Mouse (Mus musculus): ENCODE measurements around the gene Rbm19. TPM values are rescaled to one million over a fixed set of nuclear protein-coding genes. Genes with fewer than 3 reads are reported as not detected.

The Rbm19 gene
- total and polyA plus RNA-seq, 3 experiments, result 66.3 to 74.3 TPM; not detected in 1

DNA sequence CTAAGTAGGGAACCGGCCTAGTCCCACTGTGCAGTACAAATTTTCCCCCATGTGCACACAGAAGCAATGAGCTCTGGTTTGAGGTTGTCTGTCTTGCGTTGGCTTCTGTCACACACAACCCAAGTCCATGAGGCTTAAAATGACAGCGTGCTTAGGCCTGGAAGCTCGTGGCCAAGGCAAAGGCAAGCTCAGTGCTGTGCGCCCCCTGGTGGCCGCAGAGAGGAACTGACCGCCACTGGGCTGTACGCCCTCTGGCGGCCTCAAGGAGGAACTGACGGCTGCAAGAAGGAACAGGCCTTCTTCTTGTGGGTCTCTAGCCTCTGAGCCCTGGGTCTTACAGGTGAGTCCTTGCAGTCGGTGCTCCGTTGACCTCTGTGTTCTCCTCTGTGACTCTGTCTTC is 13.5 kb upstream of the Rbm19 start (continued):
- TF ChIP-seq MXI1 (IDR thresholded peaks at IDR 0.05; ENCODE audit: low read depth, low read length) (no peak; the same call in 1 of the 2 replicates), MAFK (IDR thresholded peaks at IDR 0.05; ENCODE audit: borderline replicate concordance, low read depth, low read length) (no peak), POLR2AphosphoS5 (IDR thresholded peaks at IDR 0.05; ENCODE audit: borderline replicate concordance, low read depth, low read length) (no peak), GATA1 (IDR thresholded peaks at IDR 0.05; ENCODE audit: low read depth, low read length) (no peak), USF1 (IDR thresholded peaks at IDR 0.05; ENCODE audit: low read depth, low read length) (no peak), POLR2A (IDR thresholded peaks at IDR 0.05; ENCODE audit: control insufficient read depth in 1 of 2, insufficient read depth in 1 of 2, low read depth in 1 of 2, low read length in 2 of 2, poor library complexity in 1 of 2) (no peak), MAX (IDR thresholded peaks at IDR 0.05; ENCODE audit: low read length) (peak; percentile 53; the same call in 1 of the 2 replicates), RCOR1 (IDR thresholded peaks at IDR 0.05; ENCODE audit: low read depth, low read length) (no peak), GABPA (IDR thresholded peaks at IDR 0.05; ENCODE audit: low read depth, low read length) (no peak), NRF1 (IDR thresholded peaks at IDR 0.05; ENCODE audit: insufficient read depth, low read depth, low read length, poor library complexity, severe bottlenecking) (no peak), BHLHE40 (IDR thresholded peaks at IDR 0.05; ENCODE audit: borderline replicate concordance, low read depth, low read length) (0 out of 2 replicates have a peak, but pooled peaks have one; percentile 25), KAT2A (conservative IDR thresholded peaks at IDR 0.05; ENCODE audit: low read depth, low read length) (no peak), MYC (IDR thresholded peaks at IDR 0.05; ENCODE audit: low read depth, low read length) (no peak), RAD21 (IDR thresholded peaks at IDR 0.05; ENCODE audit: low read depth, low read length) (peak; percentile 56), ZC3H11A (IDR thresholded peaks at IDR 0.05; ENCODE audit: low read depth, low read length) (peak; percentile 58)

- Histone ChIP-seq H3K9me3 (replicated peaks; ENCODE audit: insufficient read depth, low read length) (no peaks in the 10 kb centered on the region), H3K79me2 (ENCODE audit: control insufficient read depth, insufficient read depth, low read length, poor library complexity) (no peaks in the 10 kb centered on the region), H3K36me3 (ENCODE audit: control insufficient read depth in 1 of 2, insufficient read depth in 2 of 2, low read length in 2 of 2) (no peaks in the 10 kb centered on the region), H3K4me3 (ENCODE audit: control insufficient read depth in 1 of 2, insufficient read depth in 1 of 2, low read depth in 2 of 2, low read length in 2 of 2) (peak overlapping the region; percentile 25 to 33), H3K9ac (ENCODE audit: control insufficient read depth, low read depth, low read length, poor library complexity, severe bottlenecking) (peak overlapping the region; percentile 23), H3K27me3 (ENCODE audit: control insufficient read depth in 1 of 2, insufficient read depth in 2 of 2, low read length in 2 of 2) (no peaks in the 10 kb centered on the region), H3K4me1 (ENCODE audit: control insufficient read depth in 1 of 2, insufficient read depth in 2 of 2, low read length in 2 of 2) (peaks cover 0 to 4% of the 10 kb centered on the region in 2 experiments; a peak in 2 of 4 replicates), H3K27ac (ENCODE audit: control insufficient read depth, low read depth, low read length) (no peak overlapping the region)
- TF ChIP-seq HCFC1 (IDR thresholded peaks at IDR 0.05; ENCODE audit: low read depth, low read length), result no peak
- TF ChIP-seq TAL1 (IDR thresholded peaks at IDR 0.05; ENCODE audit: low read length), result 0 out of 2 replicates have a peak, but pooled peaks have one; percentile 10
- DNase-seq (ENCODE audit: low read depth, low spot score), result peak; percentile 24
Observed at GRCm38 (mm10) chr5:120103458-120103857, 12.8 kb upstream of the Rbm19 start.

GRCm38 (mm10) chr5:120106424-120107073 is 9.7 kb upstream of the Rbm19 start:
- Histone ChIP-seq H3K27ac (ENCODE audit: control insufficient read depth, low read depth, low read length) (no peak overlapping the region), H3K36me3 (ENCODE audit: control insufficient read depth in 1 of 2, insufficient read depth in 2 of 2, low read length in 2 of 2) (no peaks in the 10 kb centered on the region), H3K4me3 (ENCODE audit: control insufficient read depth in 1 of 2, insufficient read depth in 1 of 2, low read depth in 2 of 2, low read length in 2 of 2) (no peak overlapping the region), H3K79me2 (ENCODE audit: control insufficient read depth, insufficient read depth, low read length, poor library complexity) (no peaks in the 10 kb centered on the region), H3K27me3 (ENCODE audit: control insufficient read depth in 1 of 2, insufficient read depth in 2 of 2, low read length in 2 of 2) (peaks cover 0 to 2% of the 10 kb centered on the region in 2 experiments; a peak in 1 of 4 replicates), H3K9me3 (replicated peaks; ENCODE audit: insufficient read depth, low read length) (no peaks in the 10 kb centered on the region), H3K9ac (ENCODE audit: control insufficient read depth, low read depth, low read length, poor library complexity, severe bottlenecking) (no peak overlapping the region), H3K4me1 (ENCODE audit: control insufficient read depth in 1 of 2, insufficient read depth in 2 of 2, low read length in 2 of 2) (peaks cover 0 to 4% of the 10 kb centered on the region in 2 experiments; a peak in 2 of 4 replicates)
- peak; percentile 67 for DNase-seq (ENCODE audit: low read depth, low spot score)
- TF ChIP-seq JUND (IDR thresholded peaks at IDR 0.05; ENCODE audit: low read depth, low read length) (no peak), USF1 (IDR thresholded peaks at IDR 0.05; ENCODE audit: low read depth, low read length) (0 out of 2 replicates have a peak, but pooled peaks have one; percentile 30), MYB (IDR thresholded peaks at IDR 0.05; ENCODE audit: low read depth, low read length) (no peak), MAFK (IDR thresholded peaks at IDR 0.05; ENCODE audit: borderline replicate concordance, low read depth, low read length) (no peak), CTCF (IDR thresholded peaks at IDR 0.05 in 2 of 3, conservative IDR thresholded peaks at IDR 0.05 in 1 of 3; ENCODE audit: control insufficient read depth in 1 of 3, insufficient read depth in 1 of 3, low read depth in 2 of 3, low read length in 3 of 3, poor library complexity in 1 of 3, severe bottlenecking in 1 of 3) (peak; percentile 74 to 89 (median 87)), EP300 (IDR thresholded peaks at IDR 0.05; ENCODE audit: low read depth in 1 of 2, low read length in 2 of 2) (peak in 1 of 2 experiments; percentile 21; a peak in 1 of 4 replicates), ZMIZ1 (IDR thresholded peaks at IDR 0.05; ENCODE audit: low read depth, low read length) (no peak), TCF12 (IDR thresholded peaks at IDR 0.05; ENCODE audit: low read depth, low read length) (peak; percentile 31; the same call in 1 of the 2 replicates), CHD1 (IDR thresholded peaks at IDR 0.05; ENCODE audit: low read depth, low read length) (no peak), SIN3A (IDR thresholded peaks at IDR 0.05; ENCODE audit: low read length) (0 out of 2 replicates have a peak, but pooled peaks have one; percentile 38), MAZ (IDR thresholded peaks at IDR 0.05; ENCODE audit: low read depth, low read length) (no peak), ELF1 (IDR thresholded peaks at IDR 0.05; ENCODE audit: low read depth, low read length) (no peak), POLR2AphosphoS2 (IDR thresholded peaks at IDR 0.05; ENCODE audit: low read length) (no peak), RAD21 (IDR thresholded peaks at IDR 0.05; ENCODE audit: low read depth, low read length) (peak; percentile 84), ZC3H11A (IDR thresholded peaks at IDR 0.05; ENCODE audit: low read depth, low read length) (peak; percentile 65), GATA1 (IDR thresholded peaks at IDR 0.05; ENCODE audit: low read depth, low read length) (0 out of 2 replicates have a peak, but pooled peaks have one; percentile 40)
